Mouse (Mus musculus) limb, embryonic 15.5 days (tissue): ENCODE measurements around the gene Trpc2. TPM values are rescaled to one million over a fixed set of nuclear protein-coding genes. Genes with fewer than 3 reads are reported as not detected.
A peak's percentile ranks its signal among the peaks of the same experiment; 100 is the strongest.

ENCODE experiments used
- ATAC-seq: fragments of 200-750 bp; cut with Nextera tagmentation; 2 replicates; pipeline ENCODE4 v1.8.0; 2017; ENCODE audit warnings: low read depth, moderate TSS enrichment; ENCODE audit not compliant: insufficient number of reproducible peaks, low FRiP score, low TSS enrichment
- H3K27ac ChIP-seq: fragments of 300-500 bp; sonication (generic); 2 replicates; pipeline ENCODE4 v1.5.1; 2015; ENCODE audit warnings: moderate library complexity, mild to moderate bottlenecking, inconsistent platforms
- H3K27me3 ChIP-seq: fragments of 300-500 bp; sonication (generic); 2 replicates; pipeline ENCODE4 v1.6.1; 2015; ENCODE audit warnings: inconsistent platforms
- H3K36me3 ChIP-seq: fragments of 300-500 bp; sonication (generic); 2 replicates; pipeline ENCODE4 v1.6.1; 2015; ENCODE audit warnings: inconsistent platforms
- H3K4me1 ChIP-seq: fragments of 300-500 bp; sonication (generic); 2 replicates; pipeline ENCODE4 v1.6.1; 2015; ENCODE audit warnings: inconsistent platforms
- H3K4me2 ChIP-seq: fragments of 300-500 bp; sonication (generic); 2 replicates; pipeline ENCODE4 v1.6.1; 2015; ENCODE audit warnings: mild to moderate bottlenecking, inconsistent platforms
- H3K4me3 ChIP-seq: fragments of 300-500 bp; sonication (generic); 2 replicates; pipeline ENCODE4 v1.5.1; 2015; ENCODE audit warnings: mild to moderate bottlenecking, inconsistent platforms
- H3K9ac ChIP-seq: fragments of 300-500 bp; sonication (generic); 2 replicates; pipeline ENCODE4 v1.6.1; 2015; ENCODE audit warnings: inconsistent platforms
- H3K9me3 ChIP-seq: fragments of 300-500 bp; sonication (generic); 2 replicates; pipeline ENCODE4 v1.6.1; 2016; ENCODE audit warnings: inconsistent platforms
- WGBS: fragments of 180-500 bp; shearing (Covaris S2); methylation state at CpG from one replicate; pipeline ENCODE4 v1.1.7; 2015; 5-methylcytosine and 5-hydroxymethylcytosine counted together
- polyA plus RNA-seq: library from polyadenylated mRNA; unstranded; fragments of >200 nt; fragmentation: Nextera tagmentation; extraction: Ambion mirVana; gene quantifications from 2 replicates; pipeline ENCODE4 v1.2.1, GENCODE M21; 2015

The Trpc2 gene
- polyA plus RNA-seq, 1 experiment from 2014 or later, result not detected

DNA sequence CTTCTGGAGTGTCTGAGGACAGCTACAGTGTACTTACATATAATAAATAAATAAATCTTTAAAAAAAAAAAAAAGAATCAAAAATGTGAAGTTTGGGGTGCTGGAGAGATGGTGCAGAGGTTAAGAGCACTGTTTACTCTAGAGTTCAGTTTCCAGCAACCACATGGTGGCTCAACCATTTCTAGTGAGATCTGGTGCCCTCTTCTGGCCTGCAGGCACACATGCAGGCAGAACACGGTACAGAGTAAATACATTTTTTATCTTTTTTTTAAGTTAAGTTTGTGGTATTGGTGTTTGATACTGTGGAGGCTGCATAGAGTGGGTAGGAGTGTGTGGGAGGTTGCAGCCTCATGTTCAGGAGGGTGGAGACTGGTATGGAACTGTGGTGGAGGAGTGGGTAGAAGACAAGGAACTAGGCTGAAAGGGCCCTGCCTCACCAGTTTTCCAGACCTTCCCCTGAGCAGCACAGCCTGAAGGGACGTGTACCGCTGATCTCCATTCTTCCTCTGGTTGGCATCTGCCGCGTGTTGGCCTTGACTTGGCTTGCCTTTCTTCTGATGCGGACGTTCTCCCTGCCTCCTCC is 6.1 kb upstream of the Trpc2 start:
- H3K27ac ChIP-seq, result no peak overlapping the region
- no peak overlapping the region for H3K4me2 ChIP-seq
- peaks cover 85% of the 10 kb centered on the region for H3K36me3 ChIP-seq
- H3K4me1 ChIP-seq, result no peaks in the 10 kb centered on the region
- no peak overlapping the region for H3K9ac ChIP-seq
- H3K9me3 ChIP-seq, result no peaks in the 10 kb centered on the region
- H3K4me3 ChIP-seq, result no peak overlapping the region
- no peak for ATAC-seq
- 78% methylated on average over 7 of the region's 7 CpGs for WGBS
- no peaks in the 10 kb centered on the region for H3K27me3 ChIP-seq

DNA sequence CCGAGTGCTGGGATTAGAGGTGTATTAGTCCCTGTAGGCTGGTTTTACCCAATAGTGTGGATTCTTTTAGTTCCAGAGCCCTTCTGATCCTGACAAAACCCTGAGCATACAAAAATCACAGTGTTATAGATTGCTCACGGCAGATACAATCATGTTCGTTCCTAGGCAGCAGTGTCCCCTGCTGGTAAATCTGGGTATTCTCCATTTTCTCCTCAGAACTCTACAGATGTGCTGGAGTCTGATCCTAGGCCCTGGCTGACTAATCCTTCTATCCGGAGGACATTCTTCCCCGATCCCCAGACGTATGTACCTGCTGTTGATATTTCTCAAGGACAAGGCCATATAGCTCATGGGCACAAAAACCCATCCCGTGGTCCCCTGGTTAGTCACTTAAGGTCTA is 4.4 kb upstream of the Trpc2 start:
- no peak for ATAC-seq
- Histone ChIP-seq H3K4me3 (no peak overlapping the region), H3K27ac (no peak overlapping the region), H3K4me2 (no peak overlapping the region), H3K27me3 (no peaks in the 10 kb centered on the region), H3K9ac (no peak overlapping the region), H3K9me3 (no peaks in the 10 kb centered on the region), H3K4me1 (no peaks in the 10 kb centered on the region), H3K36me3 (peaks cover 87% of the 10 kb centered on the region)
- 78% methylated on average over 7 of the region's 7 CpGs for WGBS

DNA sequence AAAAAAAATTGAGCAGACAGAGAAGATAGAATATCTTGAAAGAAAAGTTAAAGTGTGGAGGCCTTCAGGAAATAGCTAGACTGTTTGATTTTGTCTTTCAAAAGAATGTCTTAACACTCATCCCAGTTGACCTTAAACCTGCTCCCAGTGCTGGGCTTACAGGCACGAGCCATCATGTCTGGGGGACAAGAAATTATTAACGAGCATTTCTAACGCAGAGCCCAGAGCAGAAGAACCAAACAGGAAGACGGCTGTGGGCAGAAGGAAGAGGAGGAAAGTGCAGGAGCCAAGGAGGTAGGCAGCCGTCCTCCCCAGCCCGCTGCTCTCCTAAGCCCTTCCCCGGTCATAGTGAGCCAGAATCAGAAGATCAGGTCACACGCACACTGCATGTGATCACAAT is 2.6 kb upstream of the Trpc2 start:
- 83% methylated on average over 8 of the region's 8 CpGs for WGBS
- H3K27me3 ChIP-seq, result no peaks in the 10 kb centered on the region
- H3K27ac ChIP-seq, result no peak overlapping the region
- no peaks in the 10 kb centered on the region for H3K9me3 ChIP-seq
- no peak overlapping the region for H3K4me2 ChIP-seq
- ATAC-seq, result no peak
- H3K4me1 ChIP-seq, result no peaks in the 10 kb centered on the region
- no peak overlapping the region for H3K4me3 ChIP-seq
- H3K36me3 ChIP-seq, result peaks cover 90% of the 10 kb centered on the region
- no peak overlapping the region for H3K9ac ChIP-seq

DNA sequence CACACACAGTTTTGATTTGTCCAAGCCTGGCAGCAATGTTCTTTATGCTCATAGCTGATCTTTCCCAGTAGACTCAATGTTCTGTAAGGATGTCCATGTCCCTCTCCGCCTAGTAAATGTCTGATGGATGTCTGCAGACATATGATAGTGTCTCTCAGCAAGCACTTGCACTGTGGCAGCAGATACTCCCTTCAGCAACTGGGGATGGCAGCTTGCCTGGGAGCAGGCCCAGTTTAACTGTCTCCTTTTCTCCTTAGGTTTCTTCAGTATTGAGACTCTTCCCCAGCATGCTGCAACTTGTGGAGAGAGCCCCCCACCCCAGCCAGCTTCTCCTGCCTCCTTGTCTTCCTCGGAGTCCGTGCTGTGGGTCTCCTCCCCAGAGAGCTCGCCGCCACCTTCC is 1.1 kb upstream of the Trpc2 start:
- Histone ChIP-seq H3K9me3 (no peaks in the 10 kb centered on the region), H3K9ac (no peak overlapping the region), H3K4me2 (no peak overlapping the region), H3K27ac (no peak overlapping the region), H3K27me3 (no peaks in the 10 kb centered on the region), H3K4me1 (no peaks in the 10 kb centered on the region), H3K36me3 (peaks cover 89% of the 10 kb centered on the region), H3K4me3 (no peak overlapping the region)
- 94% methylated on average over 5 of the region's 5 CpGs for WGBS
- no peak for ATAC-seq

DNA sequence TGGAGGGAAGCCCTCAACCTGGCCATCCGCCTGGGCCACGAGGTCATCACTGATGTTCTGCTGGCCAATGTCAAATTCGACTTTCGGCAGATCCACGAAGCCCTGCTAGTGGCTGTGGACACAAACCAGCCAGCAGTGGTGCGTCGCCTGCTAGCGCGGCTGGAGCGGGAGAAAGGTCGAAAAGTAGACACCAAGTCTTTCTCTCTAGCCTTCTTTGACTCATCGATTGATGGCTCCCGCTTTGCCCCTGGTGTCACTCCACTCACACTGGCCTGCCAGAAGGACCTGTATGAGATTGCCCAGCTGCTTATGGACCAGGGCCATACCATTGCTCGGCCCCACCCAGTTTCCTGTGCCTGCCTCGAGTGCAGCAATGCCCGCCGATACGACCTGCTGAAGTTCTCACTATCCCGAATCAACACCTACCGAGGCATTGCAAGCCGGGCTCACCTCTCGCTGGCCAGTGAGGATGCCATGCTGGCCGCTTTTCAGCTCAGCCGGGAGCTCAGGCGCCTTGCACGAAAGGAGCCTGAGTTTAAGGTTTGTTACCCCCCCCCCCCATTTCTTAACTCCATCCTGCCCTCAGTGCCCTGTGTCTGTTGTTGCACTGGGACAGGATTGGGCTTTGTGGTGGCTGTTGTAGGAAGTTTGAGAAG is 1.3 kb downstream of the Trpc2 start:
- H3K9me3 ChIP-seq, result no peaks in the 10 kb centered on the region
- H3K27me3 ChIP-seq, result no peaks in the 10 kb centered on the region
- H3K36me3 ChIP-seq, result peaks cover 75% of the 10 kb centered on the region
- no peak overlapping the region for H3K4me2 ChIP-seq
- H3K4me3 ChIP-seq, result no peak overlapping the region
- ATAC-seq, result no peak
- H3K9ac ChIP-seq, result no peak overlapping the region
- no peak overlapping the region for H3K27ac ChIP-seq
- 83% methylated on average over 26 of the region's 26 CpGs for WGBS
- no peaks in the 10 kb centered on the region for H3K4me1 ChIP-seq

DNA sequence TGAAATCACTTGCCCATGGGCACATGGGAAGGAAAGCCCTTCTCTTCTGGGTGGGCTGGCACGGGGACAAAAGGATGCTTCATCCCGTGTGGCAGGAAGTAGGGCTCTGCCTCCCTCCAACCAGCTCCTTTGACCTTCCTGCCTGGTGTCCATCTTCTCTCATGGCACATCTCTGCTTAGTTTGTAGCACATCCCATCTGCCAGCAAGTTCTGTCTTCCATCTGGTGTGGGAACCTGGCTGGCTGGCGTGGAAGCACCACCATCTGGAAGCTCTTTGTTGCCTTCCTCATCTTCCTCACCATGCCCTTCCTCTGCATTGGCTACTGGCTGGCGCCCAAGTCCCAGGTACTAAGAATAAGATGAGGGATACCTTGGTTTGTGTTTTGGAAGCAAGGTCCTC is 4.4 kb downstream of the Trpc2 start:
- 83% methylated on average over 4 of the region's 4 CpGs for WGBS
- H3K4me1 ChIP-seq, result no peaks in the 10 kb centered on the region
- no peak for ATAC-seq
- no peak overlapping the region for H3K4me2 ChIP-seq
- peaks cover 47% of the 10 kb centered on the region for H3K36me3 ChIP-seq
- no peak overlapping the region for H3K4me3 ChIP-seq
- no peak overlapping the region for H3K27ac ChIP-seq
- no peak overlapping the region for H3K9ac ChIP-seq
- no peaks in the 10 kb centered on the region for H3K27me3 ChIP-seq
- no peaks in the 10 kb centered on the region for H3K9me3 ChIP-seq

DNA sequence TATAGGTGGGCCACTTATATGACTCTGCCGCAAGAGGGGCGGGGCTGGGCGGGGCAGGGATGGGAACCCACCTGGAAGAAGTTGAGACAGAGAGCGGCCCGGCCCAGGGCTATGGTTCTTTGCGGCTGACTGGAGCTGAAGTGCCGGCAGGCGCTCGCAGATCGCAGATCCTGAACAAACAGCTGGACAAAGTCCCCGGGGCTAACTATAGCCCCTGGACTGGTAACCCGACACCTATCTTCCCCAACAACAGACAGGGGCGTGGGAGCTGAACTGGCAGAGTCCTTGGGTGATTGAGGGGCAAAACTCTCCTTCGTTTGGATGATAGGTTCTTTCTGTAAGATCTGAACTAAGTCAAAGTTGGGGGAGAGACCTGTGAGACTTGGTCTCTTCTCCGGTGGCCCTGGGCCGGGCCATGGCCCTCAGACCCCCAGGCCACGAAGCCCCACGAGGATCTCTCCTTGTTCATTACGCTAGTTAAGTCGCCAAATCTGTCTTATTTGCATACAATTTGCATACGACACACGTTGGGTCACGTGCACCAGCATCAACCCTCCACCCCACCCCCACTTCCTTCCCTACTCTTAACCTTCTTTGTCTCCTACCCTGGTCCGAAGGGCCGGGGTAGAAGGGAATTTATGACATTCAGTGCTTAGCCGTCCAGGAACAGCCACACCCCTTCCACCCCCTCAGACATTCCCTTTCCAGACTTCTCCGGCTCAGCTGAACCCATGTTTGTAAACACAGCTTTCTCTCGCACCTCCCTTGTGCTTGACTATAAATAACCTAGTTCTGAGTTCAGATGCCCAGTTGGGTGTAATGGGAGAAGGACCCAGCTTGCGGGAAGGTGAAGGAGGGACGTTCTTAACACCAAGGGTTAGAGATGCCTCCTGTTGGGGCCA is 17.1 kb downstream of the Trpc2 start:
- Histone ChIP-seq H3K4me1 (peaks cover 12% of the 10 kb centered on the region), H3K36me3 (no peaks in the 10 kb centered on the region), H3K9me3 (no peaks in the 10 kb centered on the region), H3K4me3 (peak overlapping the region; percentile 25), H3K27me3 (no peaks in the 10 kb centered on the region), H3K4me2 (peak overlapping the region; percentile 48), H3K9ac (no peak overlapping the region), H3K27ac (no peak overlapping the region)
- ATAC-seq, result 0 out of 2 replicates have a peak, but pooled peaks have one; percentile 35
- 4% methylated on average over 30 of the region's 30 CpGs for WGBS

DNA sequence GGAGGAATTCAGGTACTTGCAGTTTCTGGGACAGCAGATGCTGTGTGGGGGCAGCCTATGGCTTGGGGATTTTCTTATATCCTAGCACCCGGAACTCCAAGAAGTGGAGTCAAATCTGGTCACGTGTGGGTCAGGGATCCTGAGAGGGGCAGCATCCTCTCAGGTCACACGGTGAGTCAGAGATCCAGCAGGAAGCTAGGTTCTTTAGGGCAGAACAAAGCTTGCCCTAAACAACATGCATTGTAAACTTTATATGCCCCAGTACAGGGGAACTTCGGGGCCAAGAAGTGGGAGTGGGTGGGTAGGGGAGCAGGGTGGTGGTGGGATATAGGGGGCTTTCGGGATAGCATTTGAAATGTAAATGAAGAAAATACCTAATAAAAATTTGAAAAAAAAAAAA is 18.0 kb downstream of the Trpc2 start:
- no peaks in the 10 kb centered on the region for H3K27me3 ChIP-seq
- H3K4me1 ChIP-seq, result peaks cover 12% of the 10 kb centered on the region
- H3K4me3 ChIP-seq, result no peak overlapping the region
- ATAC-seq, result no peak
- H3K36me3 ChIP-seq, result no peaks in the 10 kb centered on the region
- 58% methylated on average over 5 of the region's 5 CpGs for WGBS
- no peak overlapping the region for H3K4me2 ChIP-seq
- H3K27ac ChIP-seq, result no peak overlapping the region
- no peak overlapping the region for H3K9ac ChIP-seq
- H3K9me3 ChIP-seq, result no peaks in the 10 kb centered on the region

DNA sequence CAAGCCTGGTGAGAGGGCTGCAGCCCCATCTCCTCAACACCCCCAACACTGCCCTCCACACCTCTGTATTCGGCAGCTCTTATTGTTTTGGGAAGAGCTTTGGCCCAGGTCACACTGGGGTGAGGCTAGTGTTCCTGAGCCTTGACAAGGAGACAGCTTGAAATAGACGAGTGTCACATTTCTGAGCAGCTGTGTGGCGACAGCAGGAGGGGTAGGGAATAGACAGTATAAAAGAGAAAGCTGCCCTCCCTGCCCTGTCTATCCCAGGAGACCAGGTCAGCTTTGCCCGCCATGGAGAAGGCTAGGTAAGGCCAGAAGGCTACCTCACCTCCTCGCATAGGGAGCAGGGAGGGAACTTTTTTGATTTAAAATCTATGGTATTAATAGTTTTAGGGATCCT is 18.6 kb downstream of the Trpc2 start, which contains the start of gene Art1:
TSS of gene Art1 (plus strand) at position 257 of the 400 bp plus-strand sequence.
- 55% methylated on average over 5 of the region's 5 CpGs for WGBS
- H3K9ac ChIP-seq, result no peak within 1 kb of the TSS
- H3K4me1 ChIP-seq, result peaks cover 12% of the 10 kb centered on the region
- ATAC-seq, result no peak
- H3K9me3 ChIP-seq, result no peaks in the 10 kb centered on the region
- no peaks in the 10 kb centered on the region for H3K36me3 ChIP-seq
- H3K27me3 ChIP-seq, result no peaks in the 10 kb centered on the region
- no peak within 1 kb of the TSS; the same call in 1 of the 2 replicates for H3K4me3 ChIP-seq
- no peak within 1 kb of the TSS for H3K27ac ChIP-seq
- H3K4me2 ChIP-seq, result 0 out of 2 replicates have a peak within 1 kb of the TSS, but pooled peaks have one; percentile 48

DNA sequence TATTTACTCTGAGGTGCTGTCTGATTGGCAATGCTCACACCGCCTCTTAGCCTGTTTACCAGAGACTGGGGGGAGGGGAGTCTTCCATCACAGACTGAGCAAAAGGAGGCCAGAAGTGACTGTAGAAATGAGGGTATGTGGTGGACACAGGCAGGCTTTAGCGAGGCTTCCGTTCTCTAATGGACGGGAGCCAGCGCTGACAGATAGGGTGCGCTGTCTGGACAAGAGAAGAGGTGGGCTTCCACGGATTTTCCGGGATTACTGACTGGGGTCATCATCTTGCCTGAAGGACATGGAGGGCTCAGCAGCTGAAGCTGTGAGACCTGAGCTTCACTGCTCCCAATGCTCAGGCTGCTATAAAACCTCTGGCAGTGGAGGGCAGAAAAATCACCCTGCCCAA is 19.3 kb downstream of the Trpc2 start:
- Histone ChIP-seq H3K4me2 (no peak overlapping the region), H3K9me3 (no peaks in the 10 kb centered on the region), H3K4me1 (peaks cover 20% of the 10 kb centered on the region), H3K36me3 (no peaks in the 10 kb centered on the region), H3K9ac (no peak overlapping the region), H3K27me3 (no peaks in the 10 kb centered on the region), H3K4me3 (no peak overlapping the region), H3K27ac (no peak overlapping the region)
- no peak for ATAC-seq
- 46% methylated on average over 8 of the region's 8 CpGs for WGBS

DNA sequence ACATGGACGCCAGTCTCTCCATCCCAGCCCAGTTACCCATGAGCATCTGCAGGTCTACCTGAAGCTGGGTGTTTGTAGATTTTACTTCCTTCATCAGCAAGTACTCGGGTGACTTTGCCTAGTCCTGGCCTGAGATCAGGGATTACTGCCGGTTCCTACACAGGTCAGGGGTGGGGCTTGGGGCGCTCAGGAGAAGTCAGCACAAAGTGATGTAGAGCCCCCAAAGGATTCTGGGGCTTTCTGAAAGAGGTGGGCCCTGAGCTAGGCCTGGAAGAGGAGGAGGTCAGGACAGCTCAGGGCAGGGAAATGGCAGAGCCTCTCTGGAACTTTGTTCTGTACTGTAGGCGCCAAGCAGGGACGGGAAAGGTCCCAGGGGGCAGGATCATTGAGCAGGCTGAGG is 19.8 kb downstream of the Trpc2 start:
- H3K27ac ChIP-seq, result no peak overlapping the region
- peaks cover 22% of the 10 kb centered on the region for H3K4me1 ChIP-seq
- no peak for ATAC-seq
- no peaks in the 10 kb centered on the region for H3K27me3 ChIP-seq
- WGBS, result 44% methylated on average over 6 of the region's 6 CpGs
- no peak overlapping the region for H3K4me3 ChIP-seq
- no peaks in the 10 kb centered on the region for H3K36me3 ChIP-seq
- no peak overlapping the region for H3K9ac ChIP-seq
- no peak overlapping the region for H3K4me2 ChIP-seq
- no peaks in the 10 kb centered on the region for H3K9me3 ChIP-seq

DNA sequence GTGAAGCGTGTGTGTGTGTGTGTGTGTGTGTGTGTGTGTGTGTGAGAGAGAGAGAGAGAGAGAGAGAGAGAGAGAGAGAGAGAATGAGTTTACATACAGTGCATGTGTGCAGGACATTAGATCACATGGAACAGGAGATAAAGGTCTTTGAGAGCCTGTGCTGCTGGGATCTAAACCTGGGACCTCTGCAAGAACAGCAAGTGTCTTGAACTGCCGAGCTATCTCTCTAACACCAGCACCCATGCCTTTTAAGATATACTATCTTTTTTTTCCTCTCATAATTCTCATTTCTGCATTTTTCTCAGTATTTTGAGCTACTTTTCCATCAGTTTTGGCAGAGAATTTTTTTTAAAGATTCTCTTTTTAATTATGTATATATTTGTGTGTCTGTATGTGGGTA is 20.6 kb downstream of the Trpc2 start:
- no peak overlapping the region for H3K4me2 ChIP-seq
- H3K27ac ChIP-seq, result no peak overlapping the region
- no peak overlapping the region for H3K4me3 ChIP-seq
- peaks cover 25% of the 10 kb centered on the region for H3K4me1 ChIP-seq
- ATAC-seq, result no peak
- no peaks in the 10 kb centered on the region for H3K9me3 ChIP-seq
- no peaks in the 10 kb centered on the region for H3K36me3 ChIP-seq
- WGBS, result 72% methylated on average over 2 of the region's 2 CpGs
- no peaks in the 10 kb centered on the region for H3K27me3 ChIP-seq
- no peak overlapping the region for H3K9ac ChIP-seq
